Mouse (Mus musculus): ENCODE results near the gene Elmo2.

DNA sequence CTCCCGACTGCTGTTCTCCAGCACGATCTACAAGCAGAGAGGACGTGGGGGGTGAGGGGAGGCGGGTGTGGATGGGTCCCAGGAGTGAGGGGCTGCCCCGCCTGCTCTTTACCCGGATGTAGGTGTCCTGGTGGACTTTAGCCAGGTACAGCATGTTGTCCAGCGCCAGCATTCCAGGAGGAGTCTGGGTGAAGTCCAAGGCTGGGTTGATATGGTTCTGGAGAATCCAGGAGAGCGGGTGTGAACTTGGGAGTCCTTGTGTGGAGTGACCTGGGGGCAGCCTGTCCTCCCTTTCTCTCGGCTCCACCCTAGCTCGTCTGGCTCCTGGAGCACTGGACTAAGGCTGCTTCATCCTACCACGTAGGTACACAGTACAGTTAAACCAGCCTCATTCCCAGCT, 28.9 kb downstream of the Elmo2 start:
- TF ChIP-seq POLR2A (IDR thresholded peaks at IDR 0.05; ENCODE audit: borderline replicate concordance, extremely low read depth, low read depth, low read length): no peak
- TF ChIP-seq CTCF (IDR thresholded peaks at IDR 0.05; ENCODE audit: insufficient read depth, low read length): no peak

Measured in lung, adult 2 months (tissue).